Mouse (Mus musculus): Measurements from ENCODE around the gene A630089N07Rik. TPM values are rescaled to one million over a fixed set of nuclear protein-coding genes. Genes with fewer than 3 reads are reported as not detected.
A peak's percentile ranks its signal among the peaks of the same experiment; 100 is the strongest.
"Not testable (repeated sequence)": the region's sequence is repeated elsewhere in the genome, so short reads cannot be mapped to it uniquely, and the experiment has no call there.

Gene A630089N07Rik
- polyA plus RNA-seq, 1 experiment from 2014 or later: 26.1 TPM

DNA sequence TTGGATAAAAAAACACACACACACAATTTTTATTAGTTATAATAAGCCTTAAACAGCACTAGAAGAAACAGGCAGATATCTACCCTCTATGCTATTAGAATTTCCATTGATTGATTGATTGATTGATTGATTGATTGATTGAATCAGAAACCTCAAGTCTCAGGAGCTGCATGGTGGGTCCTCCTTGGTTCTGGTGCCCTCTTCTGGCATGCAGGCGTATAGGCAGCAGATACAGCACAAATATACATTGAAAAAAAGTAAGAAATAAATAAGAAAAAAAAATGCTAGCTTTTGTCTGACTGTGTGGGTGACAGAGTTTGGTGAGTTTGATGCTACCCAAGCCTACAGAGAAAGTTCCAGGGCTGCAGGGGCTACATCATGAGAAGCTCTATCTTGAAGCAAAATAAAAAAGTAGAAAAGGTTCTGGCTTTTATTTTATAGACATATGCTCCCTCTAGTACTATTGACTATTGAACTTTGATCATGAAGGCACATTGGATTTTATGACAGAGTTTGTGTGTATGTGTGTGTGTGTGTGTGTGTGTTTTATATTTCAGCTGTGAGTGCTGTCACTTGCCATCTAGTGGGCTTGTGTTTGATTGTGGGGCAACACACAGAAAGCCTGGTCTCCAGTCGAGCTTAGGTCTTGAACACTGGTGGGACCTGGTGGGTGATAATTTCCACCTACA, 59.4 kb downstream of the A630089N07Rik start:
- Histone ChIP-seq H3K9ac (no peak overlapping the region), H3K36me3 (ENCODE audit: insufficient read depth) (no peaks in the 10 kb centered on the region), H3K4me2 (no peak overlapping the region), H3K27me3 (ENCODE audit: insufficient read depth, low read length) (no peaks in the 10 kb centered on the region), H3K4me1 (ENCODE audit: insufficient read depth) (no peaks in the 10 kb centered on the region), H3K9me3 (ENCODE audit: low read depth, low read length) (peaks cover 8% of the 10 kb centered on the region; the same call in 1 of the 2 replicates), H3K4me3 (ENCODE audit: low read depth, low read length) (no peak overlapping the region), H3K27ac (ENCODE audit: low read depth) (no peak overlapping the region)
- no peak for ATAC-seq (ENCODE audit: insufficient read depth)
- DNase-seq: no peak
- TF ChIP-seq CTCF (IDR thresholded peaks at IDR 0.05; ENCODE audit: low read depth): peak; percentile 33; the same call in 1 of the 2 replicates
- 78% methylated on average over 2 of the region's 2 CpGs for WGBS

DNA sequence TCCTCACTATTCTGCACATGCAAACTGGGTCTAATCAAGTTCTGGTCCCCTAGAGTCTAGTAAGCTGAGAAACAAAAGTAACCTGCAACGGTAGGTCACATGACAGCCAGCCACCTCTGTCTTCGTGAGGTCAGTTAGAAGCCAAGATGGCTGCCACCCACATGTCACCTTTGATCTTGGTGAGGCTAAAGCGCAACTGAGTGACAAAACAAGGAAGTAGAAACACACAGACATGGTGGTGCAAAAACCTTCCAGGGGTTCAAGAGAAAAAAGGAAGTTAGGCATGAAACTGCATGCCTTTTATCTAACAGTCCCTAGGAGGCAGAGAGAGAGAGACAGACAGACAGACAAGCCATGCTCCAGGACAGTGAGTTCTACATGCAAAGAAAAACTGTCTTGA, 60.2 kb downstream of the A630089N07Rik start:
- H3K27ac ChIP-seq (ENCODE audit: low read depth): no peak overlapping the region
- no peak for DNase-seq
- no peak overlapping the region for H3K4me2 ChIP-seq
- H3K4me1 ChIP-seq (ENCODE audit: insufficient read depth): no peaks in the 10 kb centered on the region
- H3K9me3 ChIP-seq (ENCODE audit: low read depth, low read length): peaks cover 8% of the 10 kb centered on the region; the same call in 1 of the 2 replicates
- H3K36me3 ChIP-seq (ENCODE audit: insufficient read depth): no peaks in the 10 kb centered on the region
- H3K4me3 ChIP-seq (ENCODE audit: low read depth, low read length): no peak overlapping the region
- TF ChIP-seq CTCF (IDR thresholded peaks at IDR 0.05; ENCODE audit: low read depth): no peak
- no peak for ATAC-seq (ENCODE audit: insufficient read depth)
- no peak overlapping the region for H3K9ac ChIP-seq
- no peaks in the 10 kb centered on the region for H3K27me3 ChIP-seq (ENCODE audit: insufficient read depth, low read length)
- WGBS: 88% methylated on average over 3 of the region's 3 CpGs

GRCm38 (mm10) chr16:97997383-97997731, 84.9 kb downstream of the A630089N07Rik start:
- Histone ChIP-seq H3K4me3 (ENCODE audit: low read depth, low read length) (peak overlapping the region; percentile 51), H3K27ac (ENCODE audit: low read depth) (peak overlapping the region; percentile 88), H3K9ac (peak overlapping the region; percentile 55), H3K4me2 (peak overlapping the region; percentile 74)
- H3K36me3 ChIP-seq (ENCODE audit: insufficient read depth); H3K4me1 ChIP-seq (ENCODE audit: insufficient read depth); H3K27me3 ChIP-seq (ENCODE audit: insufficient read depth, low read length); H3K9me3 ChIP-seq (ENCODE audit: low read depth, low read length): not testable (repeated sequence)
- DNase-seq (peak; percentile 21), ATAC-seq (ENCODE audit: insufficient read depth) (peak; percentile 73)
- WGBS: 1% methylated on average over 8 of the region's 8 CpGs

DNA sequence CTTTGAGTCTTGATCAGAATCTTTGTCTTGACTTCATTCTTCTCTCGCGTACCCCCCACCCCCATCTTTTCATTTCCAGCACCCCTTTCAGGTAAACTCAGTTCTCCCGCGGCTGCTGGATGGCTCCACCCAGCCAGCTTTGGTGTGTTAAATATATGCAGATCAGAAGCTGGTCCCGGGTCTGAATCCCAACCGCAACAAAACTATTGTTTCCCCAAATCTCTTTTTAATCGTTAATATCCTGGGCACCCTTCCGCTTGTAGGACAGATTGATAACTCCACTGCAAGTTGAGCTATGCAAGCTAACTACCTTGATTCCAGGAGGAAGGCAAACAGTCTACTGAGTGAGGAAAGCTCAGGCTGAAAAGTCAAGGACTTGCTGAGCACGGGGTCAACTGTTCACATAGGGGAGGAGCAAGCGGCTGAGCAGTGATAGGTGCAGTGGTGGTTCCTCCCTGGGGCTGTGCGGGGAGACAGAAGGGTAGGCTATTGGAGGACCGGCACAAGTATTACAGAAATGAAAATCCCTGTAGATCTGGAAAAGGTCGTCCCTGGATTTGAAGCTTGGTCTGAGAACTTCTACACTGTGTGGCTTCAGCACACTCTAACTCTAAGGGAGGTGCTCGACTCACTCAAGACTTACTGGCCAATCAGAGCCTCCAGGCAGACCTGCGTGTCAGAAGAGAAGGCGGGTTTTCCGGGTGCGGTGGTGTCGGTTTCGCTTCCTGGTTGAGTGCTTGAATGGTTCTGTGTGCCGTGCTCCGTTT, 85.5 kb downstream of the A630089N07Rik start, which contains the start of gene B230307C23Rik:
TSS of gene B230307C23Rik (plus strand) at position 700 of the 767 bp plus-strand sequence.
- H3K9ac ChIP-seq: peak within 1 kb of the TSS; percentile 55
- H3K27ac ChIP-seq (ENCODE audit: low read depth): peak within 1 kb of the TSS; percentile 88
- no peaks in the 10 kb centered on the region for H3K36me3 ChIP-seq (ENCODE audit: insufficient read depth)
- peak; percentile 99 for ATAC-seq (ENCODE audit: insufficient read depth)
- H3K4me2 ChIP-seq: peak within 1 kb of the TSS; percentile 74
- H3K9me3 ChIP-seq (ENCODE audit: low read depth, low read length): peaks cover under 1% of the 10 kb centered on the region; the same call in 1 of the 2 replicates
- H3K27me3 ChIP-seq (ENCODE audit: insufficient read depth, low read length): no peaks in the 10 kb centered on the region
- H3K4me1 ChIP-seq (ENCODE audit: insufficient read depth): no peaks in the 10 kb centered on the region; the same call in 1 of the 2 replicates
- H3K4me3 ChIP-seq (ENCODE audit: low read depth, low read length): peak within 1 kb of the TSS; percentile 51
- 3% methylated on average over 22 of the region's 22 CpGs for WGBS
- peak; percentile 93 for DNase-seq
- no peak for TF ChIP-seq CTCF (IDR thresholded peaks at IDR 0.05; ENCODE audit: low read depth)

DNA sequence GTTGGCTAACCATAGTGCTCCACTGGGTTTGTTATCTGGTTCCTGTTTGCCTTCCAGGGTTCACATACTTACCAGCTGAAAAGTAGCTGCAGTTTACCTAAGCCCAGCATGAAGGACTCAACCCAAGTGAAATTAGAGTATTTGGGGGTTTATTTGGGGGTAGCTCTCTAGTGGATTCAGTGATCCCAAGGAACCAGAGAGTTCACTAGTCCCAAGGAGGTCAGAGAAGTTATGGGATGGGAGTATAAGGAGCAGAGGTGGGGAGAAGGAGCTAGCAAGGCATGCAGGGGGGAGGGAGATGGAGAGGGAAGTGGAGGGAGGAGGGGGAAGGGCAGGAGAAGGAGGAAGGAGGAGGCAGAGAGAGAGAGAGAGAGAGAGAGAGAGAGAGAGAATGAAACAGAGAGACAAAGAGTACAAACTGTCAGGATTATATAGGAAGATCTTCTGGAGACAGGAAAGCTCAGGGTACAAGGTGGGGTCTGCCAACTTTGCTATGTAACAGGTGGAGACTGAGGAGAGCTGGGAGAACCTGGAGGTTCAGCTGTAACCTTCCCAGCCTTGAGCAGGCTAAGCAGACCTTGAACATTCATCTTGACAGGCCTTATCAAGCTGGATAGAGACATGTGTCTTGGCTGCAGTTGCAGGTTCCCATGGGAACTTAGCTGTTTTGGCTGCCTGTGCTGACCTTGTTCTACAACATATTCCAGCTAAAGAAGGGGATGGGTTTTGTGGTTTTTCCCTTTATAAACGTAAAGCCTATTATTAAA, 86.2 kb downstream of the A630089N07Rik start:
- Histone ChIP-seq H3K4me3 (ENCODE audit: low read depth, low read length) (peak overlapping the region; percentile 51), H3K9me3 (ENCODE audit: low read depth, low read length) (no peaks in the 10 kb centered on the region; the same call in 1 of the 2 replicates), H3K27me3 (ENCODE audit: insufficient read depth, low read length) (no peaks in the 10 kb centered on the region), H3K4me2 (peak overlapping the region; percentile 74), H3K27ac (ENCODE audit: low read depth) (peak overlapping the region; percentile 88), H3K9ac (peak overlapping the region; percentile 55), H3K36me3 (ENCODE audit: insufficient read depth) (no peaks in the 10 kb centered on the region), H3K4me1 (ENCODE audit: insufficient read depth) (no peaks in the 10 kb centered on the region; the same call in 1 of the 2 replicates)
- ATAC-seq (ENCODE audit: insufficient read depth): no peak
- no peak for TF ChIP-seq CTCF (IDR thresholded peaks at IDR 0.05; ENCODE audit: low read depth)
- DNase-seq: peak; percentile 19
- WGBS: 23% methylated on average over 1 of the region's 1 CpGs

- not testable (repeated sequence) for H3K9me3 ChIP-seq (ENCODE audit: low read depth, low read length); H3K4me2 ChIP-seq; H3K27ac ChIP-seq (ENCODE audit: low read depth); H3K4me1 ChIP-seq (ENCODE audit: insufficient read depth); ATAC-seq (ENCODE audit: insufficient read depth); H3K27me3 ChIP-seq (ENCODE audit: insufficient read depth, low read length); H3K36me3 ChIP-seq (ENCODE audit: insufficient read depth); H3K4me3 ChIP-seq (ENCODE audit: low read depth, low read length); DNase-seq; H3K9ac ChIP-seq
- 73% methylated on average over 3 of the region's 3 CpGs for WGBS
Observed at GRCm38 (mm10) chr16:97992477-97992876, 89.8 kb downstream of the A630089N07Rik start.

All from lung, embryonic 14.5 days (tissue).